Mouse (Mus musculus): ENCODE data around the gene Zfp367.

The Zfp367 gene

GRCm38 (mm10) chr13:64153083-64153682, at the start of gene Zfp367:
Gene Zfp367, minus strand, starts transcription at chr13:64153202.
- DNase-seq, result peak; percentile 99

GRCm38 (mm10) chr13:64200911-64201310, 47.9 kb upstream of the Zfp367 start:
- no peak for DNase-seq

- no peak for DNase-seq
These were observed 45.3 kb upstream of the Zfp367 start for GRCm38 (mm10) chr13:64198310-64198709.

- DNase-seq, result no peak
These were observed 44.9 kb upstream of the Zfp367 start for GRCm38 (mm10) chr13:64197899-64198298.

GRCm38 (mm10) chr13:64187065-64187464, 34.1 kb upstream of the Zfp367 start:
- no peak for DNase-seq

- no peak for DNase-seq
These were observed 33.5 kb upstream of the Zfp367 start for GRCm38 (mm10) chr13:64186516-64186915.

GRCm38 (mm10) chr13:64185586-64185985, 32.6 kb upstream of the Zfp367 start:
- DNase-seq, result no peak

GRCm38 (mm10) chr13:64185176-64185575, 32.2 kb upstream of the Zfp367 start:
- no peak for DNase-seq

GRCm38 (mm10) chr13:64184361-64184760, 31.4 kb upstream of the Zfp367 start:
- no peak for DNase-seq

GRCm38 (mm10) chr13:64183583-64183982, 30.6 kb upstream of the Zfp367 start:
- no peak for DNase-seq

GRCm38 (mm10) chr13:64182091-64182490, 29.1 kb upstream of the Zfp367 start:
- DNase-seq, result no peak

GRCm38 (mm10) chr13:64180888-64181287, 27.9 kb upstream of the Zfp367 start:
- peak; percentile 54 for DNase-seq

GRCm38 (mm10) chr13:64180300-64180699, 27.3 kb upstream of the Zfp367 start:
- DNase-seq, result no peak

- no peak for DNase-seq
These were observed 26.0 kb upstream of the Zfp367 start for GRCm38 (mm10) chr13:64178746-64179652.

- no peak for DNase-seq
These were observed 25.0 kb upstream of the Zfp367 start for GRCm38 (mm10) chr13:64178000-64178399.

GRCm38 (mm10) chr13:64169746-64170145, 16.7 kb upstream of the Zfp367 start:
- no peak for DNase-seq

- no peak for DNase-seq
These were observed 10.2 kb upstream of the Zfp367 start for GRCm38 (mm10) chr13:64163147-64163715.

GRCm38 (mm10) chr13:64162626-64163025, 9.6 kb upstream of the Zfp367 start:
- DNase-seq, result no peak

- no peak for DNase-seq
These were observed 9.1 kb upstream of the Zfp367 start for GRCm38 (mm10) chr13:64161916-64162611.

GRCm38 (mm10) chr13:64161548-64161915, 8.5 kb upstream of the Zfp367 start, which contains the start of gene Habp4:
Gene Habp4, plus strand, starts transcription at chr13:64161824.
- DNase-seq, result peak; percentile 99

GRCm38 (mm10) chr13:64156966-64157365, 4.0 kb upstream of the Zfp367 start:
- no peak for DNase-seq

GRCm38 (mm10) chr13:64155171-64155571, 2.2 kb upstream of the Zfp367 start:
- DNase-seq, result no peak

- no peak for DNase-seq
These were observed 1.6 kb upstream of the Zfp367 start for GRCm38 (mm10) chr13:64154651-64155050.

Measured in thymus, postnatal 25 days (tissue).